26 mouse cellular contexts compared by ENCODE assay signal in genomic region chr11:48133335-48133734, GRCm38 (mm10).
"Had no signal": no experiment of that assay in that cellular context is flagged by ENCODE, and none has a peak within 500 bp of the region (broad histone marks: within the 10 kb centered on the region; RNA-seq: fewer than 3 reads in every experiment).

No protein-coding gene starts in this region.

- H3K9me3 ChIP-seq: heart, embryonic 10.5 days; heart, embryonic 12.5 days; hindbrain, embryonic 10.5 days; hindbrain, embryonic 12.5 days; limb, embryonic 10.5 days; limb, embryonic 12.5 days; liver, embryonic 13.5 days; liver, embryonic 15.5 days had no signal

- H3K9ac ChIP-seq: heart, embryonic 12.5 days; hindbrain, embryonic 12.5 days; hindbrain, embryonic 14.5 days; limb, embryonic 12.5 days; liver, embryonic 13.5 days; liver, embryonic 15.5 days; liver, postnatal 0 days had no signal

- H3K4me2 ChIP-seq: heart, embryonic 12.5 days; hindbrain, embryonic 12.5 days; hindbrain, embryonic 14.5 days; limb, embryonic 12.5 days; liver, embryonic 11.5 days; liver, embryonic 13.5 days; liver, embryonic 15.5 days had no signal

- ATAC-seq: hindbrain, embryonic 16.5 days; inflammation-experienced regulatory T-cells, adult 6 months; liver, postnatal 0 days had no signal

- H3K27me3 ChIP-seq: heart, embryonic 12.5 days; hindbrain, embryonic 12.5 days; limb, embryonic 12.5 days; liver, embryonic 13.5 days; liver, embryonic 15.5 days had no signal

- H3K4me1 ChIP-seq: heart, embryonic 12.5 days; hindbrain, embryonic 10.5 days; hindbrain, embryonic 12.5 days; limb, embryonic 10.5 days; limb, embryonic 12.5 days; liver, embryonic 13.5 days; liver, embryonic 15.5 days had no signal

- DNase-seq: gastrocnemius, postnatal 25 days; heart, adult 18-20 months; heart, postnatal 10 days; heart, postnatal 4 days; kidney, adult 2 months; kidney, adult 9 months; kidney, postnatal 10 days; kidney, postnatal 25 days; kidney, postnatal 4 days; layer of hippocampus, postnatal 36 days; liver; liver, embryonic 13.5 days; liver, postnatal 0 days had no signal

- H3K27ac ChIP-seq: heart, embryonic 10.5 days; hindbrain, embryonic 10.5 days; hindbrain, embryonic 12.5 days; hindbrain, embryonic 14.5 days; layer of hippocampus, adult 2 months; left cerebral cortex, adult 2 months; limb, embryonic 10.5 days; limb, embryonic 12.5 days; liver, embryonic 13.5 days; liver, embryonic 15.5 days had no signal

- H3K36me3 ChIP-seq: heart, embryonic 10.5 days; heart, embryonic 12.5 days; hindbrain, embryonic 10.5 days; hindbrain, embryonic 12.5 days; limb, embryonic 10.5 days; limb, embryonic 12.5 days; liver, embryonic 13.5 days; liver, embryonic 15.5 days had no signal

- H3K4me3 ChIP-seq: heart, embryonic 10.5 days; heart, embryonic 12.5 days; hindbrain, embryonic 10.5 days; hindbrain, embryonic 12.5 days; layer of hippocampus, adult 2 months; left cerebral cortex, adult 2 months; limb, embryonic 10.5 days; limb, embryonic 12.5 days; liver, embryonic 13.5 days; liver, embryonic 15.5 days had no signal
